Mouse (Mus musculus) CH12F3 (cell line): ENCODE results near the gene Glb1l.
"Not testable (repeated sequence)": the region's sequence is repeated elsewhere in the genome, so short reads cannot be mapped to it uniquely, and the experiment has no call there.

Source experiments
- in situ Hi-C: fragments of 300-500 bp; cut with MboI; formaldehyde crosslinking; loops from 2 replicates; pipeline ENCODE4 v1.14.3; 2020; ENCODE audit warnings: low sequenced_read_pairs

The Glb1l gene

GRCm38 (mm10) chr1:75210136-75211087 is at the start of gene Glb1l, which contains the start of gene Stk16:
Gene Glb1l, minus strand, starts transcription at chr1:75210813.
Gene Stk16, plus strand, starts transcription at chr1:75210838.
- in situ Hi-C loops, result no loop called here

- in situ Hi-C loops, result no loop called here
Measured at GRCm38 (mm10) chr1:75255516-75256046, 45.0 kb upstream of the Glb1l start.

- in situ Hi-C loops, result no loop called here
Measured at GRCm38 (mm10) chr1:75254625-75255013, 44.0 kb upstream of the Glb1l start.

- in situ Hi-C loops, result no loop called here
Measured at GRCm38 (mm10) chr1:75253849-75254624, 43.4 kb upstream of the Glb1l start.

GRCm38 (mm10) chr1:75253029-75253428 is 42.4 kb upstream of the Glb1l start:
- in situ Hi-C loops, result no loop called here

GRCm38 (mm10) chr1:75252308-75252707 is 41.7 kb upstream of the Glb1l start:
- in situ Hi-C loops, result no loop called here

GRCm38 (mm10) chr1:75251112-75251970 is 40.7 kb upstream of the Glb1l start:
- in situ Hi-C loops, result no loop called here

GRCm38 (mm10) chr1:75250498-75250897 is 39.9 kb upstream of the Glb1l start:
- in situ Hi-C loops, result no loop called here

GRCm38 (mm10) chr1:75248041-75248772 is 37.6 kb upstream of the Glb1l start:
- in situ Hi-C loops, result no loop called here

- in situ Hi-C loops, result no loop called here
Measured at GRCm38 (mm10) chr1:75247071-75247930, 36.7 kb upstream of the Glb1l start.

- in situ Hi-C loops, result no loop called here
Measured at GRCm38 (mm10) chr1:75244836-75245235, 34.2 kb upstream of the Glb1l start.

GRCm38 (mm10) chr1:75244175-75244826 is 33.7 kb upstream of the Glb1l start:
- in situ Hi-C loops, result no loop called here

GRCm38 (mm10) chr1:75243411-75243810 is 32.8 kb upstream of the Glb1l start:
- in situ Hi-C loops, result no loop called here

- in situ Hi-C loops, result no loop called here
Measured at GRCm38 (mm10) chr1:75239591-75239990, 29.0 kb upstream of the Glb1l start.

- in situ Hi-C loops, result no loop called here
Measured at GRCm38 (mm10) chr1:75236117-75237050, 25.8 kb upstream of the Glb1l start, which contains the start of gene Dnajb2. Gene Dnajb2, plus strand, starts transcription at chr1:75236406.

GRCm38 (mm10) chr1:75234606-75235005 is 24.0 kb upstream of the Glb1l start:
- in situ Hi-C loops, result no loop called here

- in situ Hi-C loops, result not testable (repeated sequence)
Measured at GRCm38 (mm10) chr1:75232489-75232888, 21.9 kb upstream of the Glb1l start.
